Mouse (Mus musculus): ENCODE results near the gene Cntnap2. TPM values are rescaled to one million over a fixed set of nuclear protein-coding genes. Genes with fewer than 3 reads are reported as not detected.

The Cntnap2 gene
- polyA plus RNA-seq, 1 experiment from 2014 or later, result 0.79 TPM

DNA sequence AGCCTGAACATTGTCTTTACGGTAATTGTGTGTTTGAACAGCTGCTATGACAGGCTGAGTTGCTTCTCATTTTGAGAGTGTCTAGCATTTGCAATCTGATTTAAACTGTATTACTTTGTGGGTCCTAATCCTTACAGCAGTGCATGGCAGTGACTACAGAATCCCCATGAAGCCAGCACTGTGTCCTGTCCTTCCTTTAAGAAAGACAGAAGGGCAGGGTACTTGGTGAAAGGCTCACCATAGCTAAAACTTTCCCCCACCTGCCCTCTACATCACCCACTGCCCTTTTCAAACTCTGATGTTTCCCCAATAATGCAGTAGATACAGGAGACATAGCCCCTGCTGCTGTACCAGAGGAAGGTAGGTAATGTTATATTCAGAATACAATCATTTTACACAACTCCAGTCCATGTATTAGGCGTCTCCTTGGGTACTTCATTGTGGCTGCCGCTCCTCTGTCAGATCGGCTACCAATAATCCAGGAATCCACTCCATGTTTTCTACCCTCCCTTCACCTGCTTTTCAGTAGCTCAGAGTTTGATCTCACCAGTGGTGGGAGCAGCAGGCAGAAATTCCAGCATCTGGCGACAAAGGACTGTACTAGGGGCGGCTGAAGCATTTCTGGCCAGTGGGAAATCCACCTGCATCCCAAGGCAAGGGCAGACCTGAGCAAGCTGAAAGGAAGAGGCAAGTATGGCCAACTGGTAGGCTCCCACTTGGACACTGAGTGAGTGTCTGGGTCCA, 2184.9 kb downstream of the Cntnap2 start:
- H3K4me1 ChIP-seq (ENCODE audit: control insufficient read depth, insufficient read depth, low read length), result 0 out of 2 replicates have a peak, but pooled peaks cover 4% of the 10 kb centered on the region
- no peaks in the 10 kb centered on the region for H3K36me3 ChIP-seq (ENCODE audit: control insufficient read depth, insufficient read depth, low read length)
- H3K27ac ChIP-seq (ENCODE audit: low read depth, low read length), result no peak overlapping the region
- peak; percentile 74 for ATAC-seq (replicated peaks; ENCODE audit: insufficient number of reproducible peaks, low FRiP score, low TSS enrichment)
- H3K27me3 ChIP-seq (ENCODE audit: control insufficient read depth, insufficient read depth, low read length), result no peaks in the 10 kb centered on the region
- peak overlapping the region; percentile 40; the same call in 1 of the 2 replicates for H3K9ac ChIP-seq (ENCODE audit: low read depth, low read length)
- 17% methylated on average over 6 of the region's 6 CpGs for WGBS (ENCODE audit: insufficient replicate concordance)
- H3K4me3 ChIP-seq (ENCODE audit: low read depth, low read length), result peak overlapping the region; percentile 27
- no peaks in the 10 kb centered on the region for H3K9me3 ChIP-seq (replicated peaks; ENCODE audit: control insufficient read depth, low read length)
- peak overlapping the region; percentile 59 for H3K4me2 ChIP-seq

DNA sequence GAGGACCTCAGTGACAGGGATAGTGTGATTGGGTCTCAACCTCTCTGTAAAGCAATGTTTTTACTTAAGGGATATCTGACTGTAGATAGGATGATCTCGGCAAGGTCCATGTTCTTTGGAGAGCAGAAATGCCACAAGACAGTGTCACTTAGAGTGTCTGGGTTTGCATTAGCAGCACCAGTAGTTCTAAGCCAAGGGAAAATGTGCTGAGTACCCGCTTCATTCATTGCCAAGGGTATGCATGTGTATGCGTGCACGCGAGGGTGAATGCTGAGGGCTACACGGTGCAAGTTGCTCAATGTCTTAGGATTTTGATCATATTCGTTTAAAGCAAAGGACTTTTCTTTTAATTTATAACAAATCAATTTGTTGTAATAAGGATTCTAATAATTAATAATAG, 2185.5 kb downstream of the Cntnap2 start:
- WGBS (ENCODE audit: insufficient replicate concordance), result 23% methylated on average over 7 of the region's 7 CpGs
- no peaks in the 10 kb centered on the region for H3K27me3 ChIP-seq (ENCODE audit: control insufficient read depth, insufficient read depth, low read length)
- H3K36me3 ChIP-seq (ENCODE audit: control insufficient read depth, insufficient read depth, low read length), result no peaks in the 10 kb centered on the region
- no peak overlapping the region for H3K27ac ChIP-seq (ENCODE audit: low read depth, low read length)
- peak overlapping the region; percentile 40; the same call in 1 of the 2 replicates for H3K9ac ChIP-seq (ENCODE audit: low read depth, low read length)
- H3K4me3 ChIP-seq (ENCODE audit: low read depth, low read length), result peak overlapping the region; percentile 27
- 0 out of 2 replicates have a peak, but pooled peaks cover 4% of the 10 kb centered on the region for H3K4me1 ChIP-seq (ENCODE audit: control insufficient read depth, insufficient read depth, low read length)
- peak overlapping the region; percentile 59 for H3K4me2 ChIP-seq
- no peaks in the 10 kb centered on the region for H3K9me3 ChIP-seq (replicated peaks; ENCODE audit: control insufficient read depth, low read length)
- no peak; the same call in 1 of the 2 replicates for ATAC-seq (replicated peaks; ENCODE audit: insufficient number of reproducible peaks, low FRiP score, low TSS enrichment)

DNA sequence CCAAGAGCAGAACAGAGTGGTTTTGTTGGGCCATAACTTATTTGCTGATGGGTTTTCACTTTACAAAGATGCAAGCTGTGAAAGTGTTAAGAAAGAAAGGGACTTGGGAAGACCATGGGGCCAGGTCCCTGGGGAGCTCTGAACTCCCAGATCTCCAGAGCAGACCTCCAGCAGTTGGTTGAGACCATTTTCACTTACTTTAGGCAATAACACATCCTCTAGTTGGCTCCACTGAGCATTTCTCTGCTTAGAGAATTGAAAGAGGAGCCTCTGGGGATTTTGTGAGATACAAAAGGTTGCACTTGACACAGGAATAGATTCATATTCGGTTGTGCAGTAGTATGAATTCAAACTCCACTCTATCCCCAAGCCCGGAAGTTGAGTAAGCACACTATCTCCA, 2196.1 kb downstream of the Cntnap2 start:
- 78% methylated on average over 2 of the region's 2 CpGs for whole genome bisulfite sequencing (ENCODE audit: insufficient replicate concordance)

DNA sequence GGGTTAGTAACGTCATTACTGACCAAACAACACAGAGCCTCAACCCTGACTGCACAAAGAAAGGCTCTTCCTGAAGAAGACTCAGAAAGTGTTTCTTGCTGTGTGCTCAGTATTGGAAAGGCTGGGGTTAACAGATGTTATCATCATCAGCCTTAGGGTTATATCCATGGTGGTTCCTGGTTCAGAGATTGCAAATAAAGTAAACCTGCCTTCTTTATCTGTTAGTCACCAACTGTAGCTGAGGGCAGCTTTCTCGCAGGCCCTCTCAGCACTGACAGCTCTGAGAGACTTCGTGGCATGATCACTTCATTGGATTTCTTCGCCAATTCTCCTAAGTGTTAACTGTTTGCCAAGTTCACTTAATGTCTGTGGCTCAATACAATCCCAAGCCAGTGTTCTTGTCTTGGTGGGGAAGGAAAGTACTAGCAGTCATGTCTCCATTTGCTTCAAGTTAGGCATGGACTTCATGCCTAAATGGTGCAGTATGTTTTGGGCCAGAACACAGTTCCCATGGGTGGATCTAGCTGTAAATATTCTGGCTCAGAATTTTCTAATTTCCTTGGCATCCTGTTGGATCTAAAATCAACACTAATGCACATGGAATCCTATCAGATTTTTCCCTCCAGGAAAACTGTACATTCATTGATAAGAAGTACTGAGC, 2197.2 kb downstream of the Cntnap2 start:
- Histone ChIP-seq H3K27me3 (ENCODE audit: control insufficient read depth, insufficient read depth, low read length) (no peaks in the 10 kb centered on the region), H3K4me3 (ENCODE audit: low read depth, low read length) (no peak overlapping the region), H3K9ac (ENCODE audit: low read depth, low read length) (no peak overlapping the region), H3K4me1 (ENCODE audit: control insufficient read depth, insufficient read depth, low read length) (peaks cover 3% of the 10 kb centered on the region; the same call in 1 of the 2 replicates), H3K4me2 (no peak overlapping the region), H3K36me3 (ENCODE audit: control insufficient read depth, insufficient read depth, low read length) (no peaks in the 10 kb centered on the region), H3K9me3 (replicated peaks; ENCODE audit: control insufficient read depth, low read length) (no peaks in the 10 kb centered on the region), H3K27ac (ENCODE audit: low read depth, low read length) (no peak overlapping the region)
- WGBS (ENCODE audit: insufficient replicate concordance), result 51% methylated on average over 4 of the region's 4 CpGs
- no peak for ATAC-seq (replicated peaks; ENCODE audit: insufficient number of reproducible peaks, low FRiP score, low TSS enrichment)

More for the DNA sequence above, 2196.1 kb downstream of the Cntnap2 start:
- Histone ChIP-seq H3K27ac (ENCODE audit: low read depth, low read length) (no peak overlapping the region), H3K4me3 (ENCODE audit: low read depth, low read length) (no peak overlapping the region), H3K4me2 (no peak overlapping the region), H3K27me3 (ENCODE audit: control insufficient read depth, insufficient read depth, low read length) (no peaks in the 10 kb centered on the region), H3K36me3 (ENCODE audit: control insufficient read depth, insufficient read depth, low read length) (no peaks in the 10 kb centered on the region), H3K9ac (ENCODE audit: low read depth, low read length) (no peak overlapping the region), H3K4me1 (ENCODE audit: control insufficient read depth, insufficient read depth, low read length) (peaks cover 3% of the 10 kb centered on the region; the same call in 1 of the 2 replicates), H3K9me3 (replicated peaks; ENCODE audit: control insufficient read depth, low read length) (no peaks in the 10 kb centered on the region)
- no peak for ATAC-seq (replicated peaks; ENCODE audit: insufficient number of reproducible peaks, low FRiP score, low TSS enrichment)

DNA sequence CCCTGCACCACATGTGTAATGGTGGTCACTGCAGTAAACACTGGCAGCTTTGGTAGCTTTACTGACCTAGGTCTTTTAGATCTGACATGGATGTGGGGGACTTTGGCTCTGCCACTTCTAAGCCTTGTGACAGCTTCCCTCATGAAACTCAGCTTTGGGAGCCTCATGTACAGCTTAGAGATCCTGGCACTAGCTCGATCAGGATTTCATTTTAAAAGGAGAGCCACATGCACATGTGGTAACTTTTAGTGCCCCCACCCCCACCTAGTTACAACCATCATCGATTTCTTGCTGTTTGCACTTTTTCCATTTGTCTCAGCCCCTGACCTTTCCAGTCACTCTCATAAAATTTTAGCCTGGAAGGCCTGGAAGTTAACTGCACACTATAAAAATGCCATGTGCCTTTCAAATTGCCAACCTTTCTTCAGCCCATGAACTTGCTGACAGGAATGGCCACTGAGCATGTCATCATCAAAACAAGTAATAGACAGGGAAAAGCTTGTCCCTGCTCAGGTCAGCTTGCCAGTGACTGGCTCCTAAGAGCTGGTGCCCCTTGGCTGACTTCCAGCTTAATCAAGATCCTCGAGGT, 2197.9 kb downstream of the Cntnap2 start:
- no peak overlapping the region for H3K9ac ChIP-seq (ENCODE audit: low read depth, low read length)
- no peaks in the 10 kb centered on the region for H3K9me3 ChIP-seq (replicated peaks; ENCODE audit: control insufficient read depth, low read length)
- 59% methylated on average over 3 of the region's 3 CpGs for WGBS (ENCODE audit: insufficient replicate concordance)
- H3K4me1 ChIP-seq (ENCODE audit: control insufficient read depth, insufficient read depth, low read length), result peaks cover 3% of the 10 kb centered on the region; the same call in 1 of the 2 replicates
- H3K4me3 ChIP-seq (ENCODE audit: low read depth, low read length), result no peak overlapping the region
- H3K4me2 ChIP-seq, result no peak overlapping the region
- no peak overlapping the region for H3K27ac ChIP-seq (ENCODE audit: low read depth, low read length)
- ATAC-seq (replicated peaks; ENCODE audit: insufficient number of reproducible peaks, low FRiP score, low TSS enrichment), result no peak
- no peaks in the 10 kb centered on the region for H3K27me3 ChIP-seq (ENCODE audit: control insufficient read depth, insufficient read depth, low read length)
- no peaks in the 10 kb centered on the region for H3K36me3 ChIP-seq (ENCODE audit: control insufficient read depth, insufficient read depth, low read length)

DNA sequence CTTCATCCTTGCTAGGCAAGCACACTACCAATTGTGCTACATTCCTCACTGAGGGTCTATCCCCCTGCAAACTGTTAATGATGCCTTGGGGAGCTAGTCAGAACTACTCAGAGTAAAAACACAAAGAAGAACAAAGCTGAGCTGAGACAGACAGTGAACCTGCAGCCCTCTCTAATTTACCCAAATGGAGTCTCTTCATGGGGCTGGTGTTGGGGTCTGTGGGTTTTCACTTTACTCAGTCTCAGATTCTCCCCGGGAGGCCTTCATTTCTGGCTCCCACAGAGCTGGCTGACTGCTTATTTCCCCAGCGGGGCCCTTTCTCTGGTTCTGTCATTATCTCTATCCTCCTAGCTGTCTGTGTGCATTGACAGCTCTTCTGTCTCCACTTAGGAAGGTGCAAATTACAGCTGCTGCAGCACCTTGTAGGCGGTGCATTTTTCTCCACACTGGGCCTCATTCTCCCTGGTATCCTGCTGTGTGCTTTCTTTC, 2200.5 kb downstream of the Cntnap2 start:
- Histone ChIP-seq H3K36me3 (ENCODE audit: control insufficient read depth, insufficient read depth, low read length) (no peaks in the 10 kb centered on the region), H3K27ac (ENCODE audit: low read depth, low read length) (0 out of 2 replicates have a peak overlapping the region, but pooled peaks have one; percentile 41), H3K9me3 (replicated peaks; ENCODE audit: control insufficient read depth, low read length) (no peaks in the 10 kb centered on the region), H3K4me3 (ENCODE audit: low read depth, low read length) (no peak overlapping the region), H3K9ac (ENCODE audit: low read depth, low read length) (no peak overlapping the region), H3K27me3 (ENCODE audit: control insufficient read depth, insufficient read depth, low read length) (no peaks in the 10 kb centered on the region), H3K4me2 (peak overlapping the region; percentile 22), H3K4me1 (ENCODE audit: control insufficient read depth, insufficient read depth, low read length) (peaks cover 3% of the 10 kb centered on the region; the same call in 1 of the 2 replicates)
- 10% methylated on average over 3 of the region's 3 CpGs for WGBS (ENCODE audit: insufficient replicate concordance)
- no peak for ATAC-seq (replicated peaks; ENCODE audit: insufficient number of reproducible peaks, low FRiP score, low TSS enrichment)

DNA sequence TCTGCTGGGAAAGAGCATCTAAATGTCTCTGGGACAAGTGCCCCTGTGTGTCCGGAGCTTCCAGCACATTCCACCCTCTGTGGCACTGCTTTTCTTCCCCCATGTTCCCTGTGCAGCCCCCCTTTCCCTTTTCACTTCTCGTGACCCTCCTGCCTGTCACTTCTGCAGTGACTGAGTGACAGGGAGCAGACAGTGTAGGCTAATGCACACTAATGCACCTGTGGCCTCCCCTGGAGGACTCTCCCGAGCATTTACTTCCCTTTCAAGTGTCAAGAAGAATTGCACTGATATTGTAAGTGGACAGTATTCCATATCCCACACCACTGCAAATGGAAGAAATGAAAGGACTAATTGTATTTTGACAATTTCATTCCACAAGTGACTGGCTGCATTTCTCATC, 2208.1 kb downstream of the Cntnap2 start:
- Histone ChIP-seq H3K36me3 (ENCODE audit: control insufficient read depth, insufficient read depth, low read length) (no peaks in the 10 kb centered on the region), H3K9me3 (replicated peaks; ENCODE audit: control insufficient read depth, low read length) (no peaks in the 10 kb centered on the region), H3K4me2 (no peak overlapping the region), H3K9ac (ENCODE audit: low read depth, low read length) (no peak overlapping the region), H3K27me3 (ENCODE audit: control insufficient read depth, insufficient read depth, low read length) (no peaks in the 10 kb centered on the region), H3K4me3 (ENCODE audit: low read depth, low read length) (no peak overlapping the region), H3K27ac (ENCODE audit: low read depth, low read length) (no peak overlapping the region), H3K4me1 (ENCODE audit: control insufficient read depth, insufficient read depth, low read length) (0 out of 2 replicates have a peak, but pooled peaks cover 2% of the 10 kb centered on the region)
- ATAC-seq (replicated peaks; ENCODE audit: insufficient number of reproducible peaks, low FRiP score, low TSS enrichment), result no peak
- 38% methylated on average over 3 of the region's 3 CpGs for WGBS (ENCODE audit: insufficient replicate concordance)

DNA sequence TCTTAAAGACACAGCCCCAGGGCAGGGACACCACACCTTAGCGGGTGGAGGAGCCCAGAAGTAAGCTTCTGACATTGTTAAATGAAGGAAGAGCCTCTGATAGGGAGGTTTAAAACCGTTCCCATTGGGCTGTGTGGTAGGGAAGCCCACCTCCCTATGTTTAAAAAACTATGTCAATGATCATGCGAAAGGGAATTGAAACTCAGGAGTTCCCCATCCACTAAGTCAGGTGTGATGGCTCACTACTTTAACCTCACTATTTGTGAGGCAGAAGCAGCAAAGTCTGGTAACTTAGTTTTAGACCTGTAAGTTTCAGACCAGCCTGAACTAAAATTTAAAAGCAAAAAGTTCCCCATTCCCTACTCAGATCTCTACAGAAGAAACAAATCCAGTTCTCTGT, 2210.3 kb downstream of the Cntnap2 start:
- H3K4me1 ChIP-seq (ENCODE audit: control insufficient read depth, insufficient read depth, low read length), result 0 out of 2 replicates have a peak, but pooled peaks cover 2% of the 10 kb centered on the region
- no peaks in the 10 kb centered on the region for H3K9me3 ChIP-seq (replicated peaks; ENCODE audit: control insufficient read depth, low read length)
- no peak overlapping the region for H3K4me3 ChIP-seq (ENCODE audit: low read depth, low read length)
- ATAC-seq (replicated peaks; ENCODE audit: insufficient number of reproducible peaks, low FRiP score, low TSS enrichment), result no peak
- no peak overlapping the region for H3K9ac ChIP-seq (ENCODE audit: low read depth, low read length)
- H3K27me3 ChIP-seq (ENCODE audit: control insufficient read depth, insufficient read depth, low read length), result no peaks in the 10 kb centered on the region
- H3K4me2 ChIP-seq, result no peak overlapping the region
- H3K27ac ChIP-seq (ENCODE audit: low read depth, low read length), result no peak overlapping the region
- WGBS (ENCODE audit: insufficient replicate concordance), result 78% methylated on average over 3 of the region's 3 CpGs
- H3K36me3 ChIP-seq (ENCODE audit: control insufficient read depth, insufficient read depth, low read length), result no peaks in the 10 kb centered on the region

All from heart, embryonic 11.5 days (tissue).